Mouse (Mus musculus) MEL (cell line): ENCODE results near the gene Secisbp2. TPM values are rescaled to one million over a fixed set of nuclear protein-coding genes. Genes with fewer than 3 reads are reported as not detected.
A peak's percentile ranks its signal among the peaks of the same experiment; 100 is the strongest.

Experiments used
- DNase-seq: peaks from one replicate; pipeline ENCODE4 v3.0.0; 2011; ENCODE audit warnings: low read depth, low spot score
- H3K27ac ChIP-seq: 2 replicates; pipeline ENCODE4 v1.5.1; 2012; ENCODE audit warnings: low read depth, mild to moderate bottlenecking, control low read depth, low read length, moderate library complexity; ENCODE audit not compliant: control insufficient read depth
- H3K27me3 ChIP-seq, 2 experiments: fragments of 150-350 bp in 1 of 2; sonication (generic) in 1 of 2; 2 replicates each; pipeline ENCODE4 v1.6.1; 2012; ENCODE audit warnings: low read length in 2 of 2, mild to moderate bottlenecking in 2 of 2, improper control_type of control experiment in 1 of 2, moderate library complexity in 1 of 2; ENCODE audit not compliant: insufficient read depth in 2 of 2, control insufficient read depth in 1 of 2
- H3K36me3 ChIP-seq, 2 experiments: 2 replicates each; pipeline ENCODE4 v1.6.1; 2012 to 2014; ENCODE audit warnings: low read length in 2 of 2, improper control_type of control experiment in 1 of 2, inconsistent platforms in 1 of 2, mild to moderate bottlenecking in 1 of 2; ENCODE audit not compliant: insufficient read depth in 2 of 2, control insufficient read depth in 1 of 2
- H3K4me1 ChIP-seq, 2 experiments: fragments of 150-350 bp in 1 of 2; sonication (generic) in 1 of 2; 2 replicates each; pipeline ENCODE4 v1.6.1; 2012; ENCODE audit warnings: low read length in 2 of 2, improper control_type of control experiment in 1 of 2, mild to moderate bottlenecking in 1 of 2; ENCODE audit not compliant: insufficient read depth in 2 of 2, control insufficient read depth in 1 of 2
- H3K4me3 ChIP-seq, 2 experiments: fragments of 150-350 bp in 1 of 2; sonication (generic) in 1 of 2; 2 replicates each; pipeline ENCODE4 v1.5.1; 2012; ENCODE audit warnings: low read depth in 2 of 2, low read length in 2 of 2, mild to moderate bottlenecking in 2 of 2, moderate library complexity in 2 of 2, control low read depth in 1 of 2, improper control_type of control experiment in 1 of 2; ENCODE audit not compliant: control insufficient read depth in 1 of 2, insufficient read depth in 1 of 2
- H3K79me2 ChIP-seq: 2 replicates; pipeline ENCODE4 v1.6.1; 2012; ENCODE audit warnings: mild to moderate bottlenecking, low read length, moderate library complexity; ENCODE audit not compliant: control insufficient read depth, poor library complexity, insufficient read depth
- H3K9ac ChIP-seq: 2 replicates; pipeline ENCODE4 v1.6.1; 2012; ENCODE audit warnings: low read depth, mild to moderate bottlenecking, control low read depth, low read length, moderate library complexity; ENCODE audit not compliant: control insufficient read depth, poor library complexity, severe bottlenecking
- H3K9me3 ChIP-seq: fragments of 150-350 bp; sonication (generic); replicated peaks from 2 replicates; pipeline ENCODE4 v1.6.1; 2012; ENCODE audit warnings: mild to moderate bottlenecking, low read length, improper control_type of control experiment, moderate library complexity; ENCODE audit not compliant: insufficient read depth
- CTCF ChIP-seq, 3 experiments: IDR thresholded peaks in 2 of 3; conservative IDR thresholded peaks in 1 of 3; 2 replicates each; pipeline ENCODE4 v1.5.1; 2011 to 2012; ENCODE audit warnings: low read length in 3 of 3, low read depth in 2 of 3, mild to moderate bottlenecking in 2 of 3, improper control_type of control experiment in 1 of 3, inconsistent platforms in 1 of 3, mixed read lengths in 1 of 3, moderate library complexity in 1 of 3; ENCODE audit not compliant: control insufficient read depth in 1 of 3, insufficient read depth in 1 of 3, poor library complexity in 1 of 3, severe bottlenecking in 1 of 3
- EP300 ChIP-seq, 2 experiments: IDR thresholded peaks; 2 replicates each; pipeline ENCODE4 v1.6.1; 2011; ENCODE audit warnings: improper control_type of control experiment in 2 of 2, low read length in 2 of 2, low read depth in 1 of 2, mild to moderate bottlenecking in 1 of 2
- ETS1 ChIP-seq: IDR thresholded peaks from 2 replicates; pipeline ENCODE4 v1.6.1; 2012; ENCODE audit warnings: low read depth, mild to moderate bottlenecking, inconsistent platforms, low read length, improper control_type of control experiment, moderate library complexity
- GATA1 ChIP-seq: IDR thresholded peaks from 2 replicates; pipeline ENCODE4 v1.6.1; 2011; ENCODE audit warnings: low read depth, low read length, improper control_type of control experiment
- HCFC1 ChIP-seq: IDR thresholded peaks from 2 replicates; pipeline ENCODE4 v1.6.1; 2012; ENCODE audit warnings: low read depth, mild to moderate bottlenecking, inconsistent platforms, low read length, improper control_type of control experiment, moderate library complexity
- MAFK ChIP-seq: IDR thresholded peaks from 2 replicates; pipeline ENCODE4 v1.6.1; 2011; ENCODE audit warnings: low read depth, mild to moderate bottlenecking, low read length, improper control_type of control experiment, borderline replicate concordance
- MAZ ChIP-seq: IDR thresholded peaks from 2 replicates; pipeline ENCODE4 v1.6.1; 2012; ENCODE audit warnings: low read depth, mild to moderate bottlenecking, inconsistent platforms, low read length, improper control_type of control experiment
- MYB ChIP-seq: IDR thresholded peaks from 2 replicates; pipeline ENCODE4 v1.6.1; 2011; ENCODE audit warnings: mild to moderate bottlenecking, low read depth, low read length, improper control_type of control experiment
- NELFE ChIP-seq: IDR thresholded peaks from 2 replicates; pipeline ENCODE4 v1.6.1; 2011; ENCODE audit warnings: low read depth, low read length, improper control_type of control experiment
- POLR2A ChIP-seq, 2 experiments: IDR thresholded peaks; 2 replicates each; pipeline ENCODE4 v1.6.1; 2011 to 2012; ENCODE audit warnings: low read length in 2 of 2, mild to moderate bottlenecking in 2 of 2, control low read depth in 1 of 2, improper control_type of control experiment in 1 of 2, low read depth in 1 of 2, moderate library complexity in 1 of 2; ENCODE audit not compliant: control insufficient read depth in 1 of 2, insufficient read depth in 1 of 2, poor library complexity in 1 of 2
- POLR2AphosphoS2 ChIP-seq: IDR thresholded peaks from 2 replicates; pipeline ENCODE4 v1.6.1; 2011; ENCODE audit warnings: low read length, improper control_type of control experiment
- POLR2AphosphoS5 ChIP-seq: IDR thresholded peaks from 2 replicates; pipeline ENCODE4 v1.6.1; 2012; ENCODE audit warnings: low read depth, borderline replicate concordance, mild to moderate bottlenecking, inconsistent platforms, low read length, moderate library complexity, mixed read lengths
- RCOR1 ChIP-seq: IDR thresholded peaks from 2 replicates; pipeline ENCODE4 v1.6.1; 2012; ENCODE audit warnings: low read depth, mild to moderate bottlenecking, inconsistent platforms, low read length, improper control_type of control experiment
- TBP ChIP-seq: IDR thresholded peaks from 2 replicates; pipeline ENCODE4 v1.8.0; 2011; ENCODE audit warnings: low read depth, low read length, improper control_type of control experiment
- ZC3H11A ChIP-seq: IDR thresholded peaks from 2 replicates; pipeline ENCODE4 v1.6.1; 2012; ENCODE audit warnings: low read depth, mild to moderate bottlenecking, inconsistent platforms, low read length, improper control_type of control experiment
- ZKSCAN1 ChIP-seq: IDR thresholded peaks from 2 replicates; pipeline ENCODE4 v1.6.1; 2012; ENCODE audit warnings: low read depth, mild to moderate bottlenecking, inconsistent platforms, low read length, improper control_type of control experiment, moderate library complexity
- polyA plus RNA-seq, 2 experiments: library from polyadenylated mRNA; stranded (reverse) in 1 of 2; unstranded in 1 of 2; fragments of >175 nt in 1 of 2; fragments of >200 nt in 1 of 2; gene quantifications; 2 replicates each; pipeline versions ENCODE4 v1.2.1 to v1.2.4; 2012; ENCODE audit warnings: low replicate concordance in 2 of 2, low read depth in 1 of 2; ENCODE audit not compliant: insufficient read length in 2 of 2, insufficient read depth in 1 of 2, missing spikeins in 1 of 2
- total RNA-seq: library from RNA; depleted of rRNA; stranded (reverse); fragments of 300-350 nt; gene quantifications from 2 replicates; pipeline ENCODE4 v1.2.3, GENCODE M21; 2012

The Secisbp2 gene
- total and polyA plus RNA-seq, 3 experiments, result 26.0 to 76.4 (median 28.5) TPM

GRCm38 (mm10) chr13:51703893-51704292, 52.4 kb downstream of the Secisbp2 start:
- no peak overlapping the region for H3K4me3 ChIP-seq
- H3K27ac ChIP-seq, result no peak overlapping the region
- H3K9me3 ChIP-seq, result no peaks in the 10 kb centered on the region
- H3K36me3 ChIP-seq, result peaks cover 0 to 4% of the 10 kb centered on the region in 2 experiments; a peak in 2 of 4 replicates
- no peak for DNase-seq
- H3K4me1 ChIP-seq, result peaks cover 3 to 10% of the 10 kb centered on the region in 2 experiments
- H3K9ac ChIP-seq, result no peak overlapping the region
- H3K79me2 ChIP-seq, result no peaks in the 10 kb centered on the region
- no peaks in the 10 kb centered on the region for H3K27me3 ChIP-seq
- TF ChIP-seq POLR2AphosphoS5 (no peak), ZC3H11A (no peak), POLR2A (IDR thresholded peaks at IDR 0.05; ENCODE audit: control insufficient read depth in 1 of 2, insufficient read depth in 1 of 2, low read depth in 1 of 2, low read length in 2 of 2, poor library complexity in 1 of 2) (no peak), CTCF (IDR thresholded peaks at IDR 0.05 in 2 of 3, conservative IDR thresholded peaks at IDR 0.05 in 1 of 3; ENCODE audit: control insufficient read depth in 1 of 3, insufficient read depth in 1 of 3, low read depth in 2 of 3, low read length in 3 of 3, poor library complexity in 1 of 3, severe bottlenecking in 1 of 3) (no peak), POLR2AphosphoS2 (no peak), ZKSCAN1 (no peak), HCFC1 (no peak), MYB (no peak), GATA1 (no peak), MAZ (no peak)

- H3K27ac ChIP-seq, result no peak overlapping the region
- H3K9ac ChIP-seq, result no peak overlapping the region
- 0 out of 2 replicates have a peak, but pooled peaks have one; percentile 26 for TF ChIP-seq ETS1
- no peak for TF ChIP-seq NELFE
- no peak for TF ChIP-seq TBP
- no peak for TF ChIP-seq MAFK
- peak; percentile 30; the same call in 1 of the 2 replicates for TF ChIP-seq GATA1
- peak in 1 of 2 experiments; percentile 40; a peak in 1 of 4 replicates for TF ChIP-seq EP300 (IDR thresholded peaks at IDR 0.05; ENCODE audit: low read depth in 1 of 2, low read length in 2 of 2)
- no peak for TF ChIP-seq RCOR1
- H3K36me3 ChIP-seq, result peaks cover 0 to 4% of the 10 kb centered on the region in 2 experiments; a peak in 2 of 4 replicates
- DNase-seq, result no peak
- no peaks in the 10 kb centered on the region for H3K9me3 ChIP-seq
- no peak overlapping the region for H3K4me3 ChIP-seq
- H3K27me3 ChIP-seq, result no peaks in the 10 kb centered on the region
- H3K4me1 ChIP-seq, result peaks cover 3 to 10% of the 10 kb centered on the region in 2 experiments
- H3K79me2 ChIP-seq, result no peaks in the 10 kb centered on the region
Observed at GRCm38 (mm10) chr13:51705882-51706854, 54.7 kb downstream of the Secisbp2 start.
